In the genomic region with DNA sequence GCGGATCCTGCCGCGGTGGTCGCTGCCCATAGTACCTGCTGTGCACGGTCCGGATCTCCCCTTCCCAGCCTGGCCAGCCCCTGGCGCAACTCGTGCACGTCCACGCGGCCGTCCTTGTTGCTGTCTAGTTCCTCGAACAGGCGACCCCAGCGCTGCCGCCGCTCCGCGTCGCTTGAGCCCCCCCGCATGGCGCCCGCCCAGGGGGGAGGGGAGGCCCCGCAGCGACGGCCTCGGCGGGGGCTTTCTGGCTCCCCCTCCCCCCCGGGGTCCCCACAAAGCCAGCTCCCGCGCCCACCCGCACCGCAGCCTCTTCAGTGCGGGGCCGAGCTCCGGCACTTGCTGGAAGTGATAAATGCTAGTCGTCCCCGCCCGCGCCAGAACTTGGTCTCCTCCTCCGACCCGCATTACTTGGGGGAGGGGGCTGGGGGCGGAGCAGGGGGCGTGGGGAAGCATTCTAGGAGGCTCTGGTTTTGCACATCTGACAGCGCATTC, we compare ENCODE assay signal across 8 mouse cellular contexts. TPM values are rescaled to one million over a fixed set of nuclear protein-coding genes. Genes with fewer than 3 reads are reported as not detected.
A peak's percentile ranks its signal among the peaks of the same experiment; 100 is the strongest.
DNase-seq lines count a peak whose midpoint lies in the region; ATAC-seq lines count a peak whose summit lies in the region.

TSS of gene Slc25a23 (minus strand) at position 378 of the 492 bp plus-strand sequence.

- peaks cover 19% of the 10 kb centered on the region for H3K27me3 ChIP-seq in intestine, embryonic 16.5 days (replicated peaks; ENCODE audit: control insufficient read depth, insufficient read depth, low read length)
- H3K27me3 ChIP-seq in midbrain, embryonic 10.5 days (ENCODE audit: low read depth, poor library complexity, severe bottlenecking) = peaks cover 40% of the 10 kb centered on the region

- peak within 1 kb of the TSS; percentile 92 for H3K27ac ChIP-seq in intestine, embryonic 16.5 days (ENCODE audit: low read length)
- peak within 1 kb of the TSS; percentile 93 for H3K27ac ChIP-seq in midbrain, embryonic 10.5 days (replicated peaks)

- peak; percentile 31 for ATAC-seq in intestine, embryonic 16.5 days
- no peak for ATAC-seq in monocyte, adult 5-6 weeks (replicated peaks; ENCODE audit: insufficient number of reproducible peaks, low FRiP score, low TSS enrichment, poor library complexity, severe bottlenecking)

- H3K9me3 ChIP-seq in intestine, embryonic 16.5 days (ENCODE audit: control insufficient read depth, low read length) = no peaks in the 10 kb centered on the region
- H3K9me3 ChIP-seq in midbrain, embryonic 10.5 days (replicated peaks) = no peaks in the 10 kb centered on the region

- H3K9ac ChIP-seq in intestine, embryonic 16.5 days (ENCODE audit: low read depth, low read length) = peak within 1 kb of the TSS; percentile 90

- H3K36me3 ChIP-seq in intestine, embryonic 16.5 days (ENCODE audit: control insufficient read depth, insufficient read depth, low read length) = peaks cover 1% of the 10 kb centered on the region; the same call in 1 of the 2 replicates
- peaks cover 28% of the 10 kb centered on the region for H3K36me3 ChIP-seq in midbrain, embryonic 10.5 days

- 1% methylated on average over 33 of the region's 45 CpGs for WGBS in intestine, embryonic 16.5 days
- under 1% methylated on average over 45 of the region's 45 CpGs for WGBS in midbrain, embryonic 10.5 days

- intact Hi-C loops in gastrocnemius, postnatal 36 days (cut with DNase I) = loop anchor here (5.0 kb wide), 1 partner anchor 232 kb away; no protein-coding TSS in a partner anchor
- intact Hi-C loops in left cerebral cortex, postnatal 14 days (cut with DNase I) = no loop called here

- peak within 1 kb of the TSS; percentile 81 for H3K4me3 ChIP-seq in intestine, embryonic 16.5 days (ENCODE audit: low read length)
- H3K4me3 ChIP-seq in midbrain, embryonic 10.5 days = peak within 1 kb of the TSS; percentile 91

- H3K4me1 ChIP-seq in intestine, embryonic 16.5 days (ENCODE audit: control insufficient read depth, insufficient read depth, low read length) = peaks cover 19% of the 10 kb centered on the region
- peaks cover 46% of the 10 kb centered on the region for H3K4me1 ChIP-seq in midbrain, embryonic 10.5 days

- peak; percentile 58 for DNase-seq in adrenal gland, adult 8-10 months
- peak; percentile 88 for DNase-seq in embryo, embryonic 10 days (ENCODE audit: low spot score)
- peak; percentile 45 to 48 for DNase-seq in gastrocnemius, postnatal 36 days
- DNase-seq in left cerebral cortex, postnatal 14 days (ENCODE audit: low spot score in 2 of 2) = peak; percentile 75 to 83
- DNase-seq in midbrain, embryonic 10.5 days (ENCODE audit: low spot score) = peak; percentile 88
- peak; percentile 38 for DNase-seq in skeletal muscle tissue, adult 2 months (ENCODE audit: low read depth, low spot score)

- H3K4me2 ChIP-seq in intestine, embryonic 16.5 days (ENCODE audit: low read depth, low read length) = peak within 1 kb of the TSS; percentile 94

RNA-seq across cellular contexts. Expression of gene Slc25a23, which starts in this region (rescaled TPM):
- total RNA-seq in adrenal gland, adult 8-10 months (2022) = 100 to 1,000 TPM in 2 of 4 experiments, 10 to 100 TPM in 2; 66.5 to 128 (median 97.6) TPM
- 10 to 100 TPM; 34.1 to 48.5 TPM for total RNA-seq in gastrocnemius, postnatal 36 days (2021)
- polyA plus RNA-seq in intestine, embryonic 16.5 days (2015; fragmentation: Nextera tagmentation; extraction: Ambion mirVana) = 5.7 and 6.7 TPM in 2 replicates
- 100 to 1,000 TPM; 361 to 364 TPM for total RNA-seq in left cerebral cortex, postnatal 14 days (2021)
- 10.4 and 12.6 TPM in 2 replicates for polyA plus RNA-seq in midbrain, embryonic 10.5 days (2016; fragmentation: Nextera tagmentation; extraction: Ambion mirVana)
- 0.21 to 1.7 TPM (median 1.3 TPM) in 3 replicates for total RNA-seq in monocyte, adult 5-6 weeks (2017)

Comparison
In these comparisons a context has a peak if more than half of its experiments do, and no peak if none do; other contexts are left out.
1. RNA of gene Slc25a23 (total RNA-seq): 361 to 364 TPM in left cerebral cortex, postnatal 14 days, 66.5 to 128 TPM in adrenal gland, adult 8-10 months and 34.1 to 48.5 TPM in gastrocnemius, postnatal 36 days; 0.21 to 1.7 TPM in monocyte, adult 5-6 weeks; every median in the first group is over 10 times any median in the second.
2. DNase-seq: peak in every context shown above with its lines; median percentile 88 in embryo, embryonic 10 days; 88 in midbrain, embryonic 10.5 days; 79 in left cerebral cortex, postnatal 14 days; 58 in adrenal gland, adult 8-10 months; 46 in gastrocnemius, postnatal 36 days; 38 in skeletal muscle tissue, adult 2 months.